9 mouse cellular contexts compared by ENCODE assay signal in genomic region chr13:35659406-35659985, GRCm38 (mm10). TPM values are rescaled to one million over a fixed set of nuclear protein-coding genes. Genes with fewer than 3 reads are reported as not detected.
DNase-seq lines count a peak whose midpoint lies in the region; ATAC-seq lines count a peak whose summit lies in the region.
"Had no signal": no experiment of that assay in that cellular context is flagged by ENCODE, and none has a peak within 500 bp of the region (broad histone marks: within the 10 kb centered on the region; RNA-seq: fewer than 3 reads in every experiment).

Gene Cdyl, plus strand, starts transcription at chr13:35659833.

- H3K4me3 ChIP-seq in forebrain, embryonic 10.5 days: no peak within 1 kb of the TSS
- no peak within 1 kb of the TSS for H3K4me3 ChIP-seq in forebrain, embryonic 16.5 days (replicated peaks; ENCODE audit: low read length)
- no peak within 1 kb of the TSS for H3K4me3 ChIP-seq in limb, embryonic 10.5 days

- intact Hi-C loops in gastrocnemius, postnatal 36 days (cut with DNase I): no loop called here

- no peak for DNase-seq in forebrain, embryonic 10.5 days (ENCODE audit: extremely low spot score, low spot score)
- DNase-seq in left cerebral cortex, adult 18-20 months (ENCODE audit: low spot score in 2 of 2): no peak
- DNase-seq in left cerebral cortex, adult 9 months (ENCODE audit: low spot score in 2 of 2): no peak
- no peak for DNase-seq in limb, embryonic 10.5 days (ENCODE audit: low spot score)
- no peak for DNase-seq in gastrocnemius, postnatal 36 days
- no peak for DNase-seq in right cerebral cortex, postnatal 14 days

- no peak for ATAC-seq in forebrain, embryonic 16.5 days
- no peak for ATAC-seq in common myeloid progenitor, adult 5-6 weeks (replicated peaks; ENCODE audit: low read depth, poor library complexity, severe bottlenecking)

- H3K9ac ChIP-seq in forebrain, embryonic 16.5 days (replicated peaks; ENCODE audit: low read depth, low read length): no peak within 1 kb of the TSS
- H3K9ac ChIP-seq: liver, embryonic 14.5 days had no signal

- H3K27ac ChIP-seq in forebrain, embryonic 10.5 days: no peak within 1 kb of the TSS
- no peak within 1 kb of the TSS for H3K27ac ChIP-seq in forebrain, embryonic 16.5 days (ENCODE audit: low read length)
- H3K27ac ChIP-seq in limb, embryonic 10.5 days: no peak within 1 kb of the TSS
- H3K27ac ChIP-seq: liver, embryonic 14.5 days had no signal

- H3K27me3 ChIP-seq in forebrain, embryonic 10.5 days (ENCODE audit: poor library complexity, severe bottlenecking): no peaks in the 10 kb centered on the region
- H3K27me3 ChIP-seq in forebrain, embryonic 16.5 days (replicated peaks; ENCODE audit: control insufficient read depth, insufficient read depth, low read length): no peaks in the 10 kb centered on the region
- H3K27me3 ChIP-seq in limb, embryonic 10.5 days (ENCODE audit: low read depth, poor library complexity, severe bottlenecking): no peaks in the 10 kb centered on the region

- no peaks in the 10 kb centered on the region for H3K36me3 ChIP-seq in forebrain, embryonic 10.5 days (replicated peaks)
- H3K36me3 ChIP-seq in forebrain, embryonic 16.5 days (ENCODE audit: control insufficient read depth, insufficient read depth): no peaks in the 10 kb centered on the region
- no peaks in the 10 kb centered on the region for H3K36me3 ChIP-seq in limb, embryonic 10.5 days

- no peaks in the 10 kb centered on the region for H3K9me3 ChIP-seq in forebrain, embryonic 10.5 days
- H3K9me3 ChIP-seq in forebrain, embryonic 16.5 days (ENCODE audit: control insufficient read depth, low read length): no peaks in the 10 kb centered on the region
- no peaks in the 10 kb centered on the region for H3K9me3 ChIP-seq in limb, embryonic 10.5 days (replicated peaks)

- WGBS in forebrain, embryonic 10.5 days: 76% methylated on average over 4 of the region's 4 CpGs
- WGBS in forebrain, embryonic 16.5 days: 77% methylated on average over 4 of the region's 4 CpGs
- 74% methylated on average over 4 of the region's 4 CpGs for WGBS in limb, embryonic 10.5 days

- no peaks in the 10 kb centered on the region for H3K4me1 ChIP-seq in forebrain, embryonic 10.5 days
- no peaks in the 10 kb centered on the region for H3K4me1 ChIP-seq in forebrain, embryonic 16.5 days (replicated peaks; ENCODE audit: control insufficient read depth, insufficient read depth, low read length)
- no peaks in the 10 kb centered on the region for H3K4me1 ChIP-seq in limb, embryonic 10.5 days

- no peak within 1 kb of the TSS for H3K4me2 ChIP-seq in forebrain, embryonic 16.5 days (ENCODE audit: low read length)

RNA-seq across cellular contexts. Expression of gene Cdyl, which starts in this region (rescaled TPM):
- polyA plus RNA-seq in forebrain, embryonic 10.5 days (2016; fragmentation: Nextera tagmentation; extraction: Ambion mirVana): 10.9 and 12.3 TPM in 2 replicates
- polyA plus RNA-seq in forebrain, embryonic 16.5 days (2015; fragmentation: Nextera tagmentation; extraction: Ambion mirVana): 4.2 TPM in 2 replicates
- total RNA-seq in left cerebral cortex, adult 18-20 months (2021): 10 to 100 TPM; 55.6 to 63.4 TPM
- total RNA-seq in common myeloid progenitor, adult 5-6 weeks (2017): 20.0 and 20.2 TPM in 2 replicates
- 14.3 and 14.7 TPM in 2 replicates for polyA plus RNA-seq in limb, embryonic 10.5 days (2016; fragmentation: Nextera tagmentation; extraction: Ambion mirVana)
- total RNA-seq in gastrocnemius, postnatal 36 days (2021): 1 to 10 TPM; 4.2 to 5.9 TPM
